Mouse (Mus musculus): ENCODE data around the gene Hint2. TPM values are rescaled to one million over a fixed set of nuclear protein-coding genes. Genes with fewer than 3 reads are reported as not detected.

The Hint2 gene
- polyA plus RNA-seq, 1 experiment, result 81.1 TPM

GRCm38 (mm10) chr4:43612534-43612933 lies 43.7 kb downstream of the Hint2 start:
- no peak for DNase-seq (ENCODE audit: extremely low spot score in 1 of 2, low spot score in 1 of 2)

GRCm38 (mm10) chr4:43604751-43605685 lies 51.2 kb downstream of the Hint2 start:
- no peak for DNase-seq (ENCODE audit: extremely low spot score in 1 of 2, low spot score in 1 of 2)

Other genes starting within 250 kb of the Hint2 start
- 1.1 and 1.2 TPM in 2 replicates for gene Fam166b, start 227.3 kb downstream of the Hint2 start, polyA plus RNA-seq (2012; rRNA removed)
- gene Tesk1, start 214.5 kb downstream of the Hint2 start, polyA plus RNA-seq (2012; rRNA removed), result 70.5 and 78.2 TPM in 2 replicates
- gene Cd72, start 201.8 kb downstream of the Hint2 start, polyA plus RNA-seq (2012; rRNA removed), result 0.64 and 1.6 TPM in 2 replicates
- 0.16 TPM in 1 of 2 replicates, not detected in the other for gene Sit1, start 172.7 kb downstream of the Hint2 start, polyA plus RNA-seq (2012; rRNA removed)
- 88.4 and 126 TPM in 2 replicates for gene Ccdc107, start 163.6 kb downstream of the Hint2 start, polyA plus RNA-seq (2012; rRNA removed)
- gene Arhgef39, start 156.8 kb downstream of the Hint2 start, polyA plus RNA-seq (2012; rRNA removed), result 1.3 and 1.6 TPM in 2 replicates
- 0.11 and 0.14 TPM in 2 replicates for gene Car9, start 149.5 kb downstream of the Hint2 start, polyA plus RNA-seq (2012; rRNA removed)
- gene Tpm2, start 132.7 kb downstream of the Hint2 start, polyA plus RNA-seq (2012; rRNA removed), result 11.8 and 15.7 TPM in 2 replicates
- gene Creb3, start 94.1 kb downstream of the Hint2 start, polyA plus RNA-seq (2012; rRNA removed), result 59.9 and 78.4 TPM in 2 replicates
- 42.4 and 43.2 TPM in 2 replicates for gene Tln1, start 93.8 kb downstream of the Hint2 start, polyA plus RNA-seq (2012; rRNA removed)
- gene Rgp1, start 77.8 kb downstream of the Hint2 start, polyA plus RNA-seq (2012; rRNA removed), result 35.5 and 39.6 TPM in 2 replicates
- gene Gba2, start 77.6 kb downstream of the Hint2 start, polyA plus RNA-seq (2012; rRNA removed), result 85.8 and 91.4 TPM in 2 replicates
- not detected in 2 replicates for gene Msmp, start 72.0 kb downstream of the Hint2 start, polyA plus RNA-seq (2012; rRNA removed)
- 119 and 122 TPM in 2 replicates for gene Npr2, start 24.5 kb downstream of the Hint2 start, polyA plus RNA-seq (2012; rRNA removed)
- gene Spag8, start 2.9 kb downstream of the Hint2 start, polyA plus RNA-seq (2012; rRNA removed), result 2.1 and 2.6 TPM in 2 replicates
- 35.5 and 38.0 TPM in 2 replicates for gene Tmem8b, start 12.5 kb upstream of the Hint2 start, polyA plus RNA-seq (2012; rRNA removed)
- gene Fam221b, start 12.7 kb upstream of the Hint2 start, polyA plus RNA-seq (2012; rRNA removed), result 0.88 and 0.94 TPM in 2 replicates
- not detected in 2 replicates for gene Olfr70, start 44.3 kb upstream of the Hint2 start, polyA plus RNA-seq (2012; rRNA removed)
- gene Olfr71, start 53.8 kb upstream of the Hint2 start, polyA plus RNA-seq (2012; rRNA removed), result not detected in 2 replicates
- gene Hrct1, start 70.7 kb upstream of the Hint2 start, polyA plus RNA-seq (2012; rRNA removed), result 1.9 and 2.8 TPM in 2 replicates
- gene Spaar, start 73.6 kb upstream of the Hint2 start, polyA plus RNA-seq (2012; rRNA removed), result 0.97 and 1.2 TPM in 2 replicates
- gene Olfr159, start 114.5 kb upstream of the Hint2 start, polyA plus RNA-seq (2012; rRNA removed), result not detected in 2 replicates
- not detected in 2 replicates for gene Olfr156, start 167.4 kb upstream of the Hint2 start, polyA plus RNA-seq (2012; rRNA removed)
- not detected in 2 replicates for gene Olfr157, start 183.7 kb upstream of the Hint2 start, polyA plus RNA-seq (2012; rRNA removed)
- 0.08 TPM in 1 of 2 replicates, not detected in the other for gene Olfr155, start 195.1 kb upstream of the Hint2 start, polyA plus RNA-seq (2012; rRNA removed)
- 12.5 and 13.4 TPM in 2 replicates for gene Reck, start 219.1 kb upstream of the Hint2 start, polyA plus RNA-seq (2012; rRNA removed)

Measured in frontal cortex, adult 2 months (tissue).